Mouse (Mus musculus) cerebellum, adult 9-11 months (tissue): ENCODE data around the gene Ghitm.
"Not testable (repeated sequence)": the region's sequence is repeated elsewhere in the genome, so short reads cannot be mapped to it uniquely, and the experiment has no call there.

ENCODE experiments used
- DNase-seq: peaks from one replicate; pipeline ENCODE4 v3.0.0; 2022

Gene Ghitm

DNA sequence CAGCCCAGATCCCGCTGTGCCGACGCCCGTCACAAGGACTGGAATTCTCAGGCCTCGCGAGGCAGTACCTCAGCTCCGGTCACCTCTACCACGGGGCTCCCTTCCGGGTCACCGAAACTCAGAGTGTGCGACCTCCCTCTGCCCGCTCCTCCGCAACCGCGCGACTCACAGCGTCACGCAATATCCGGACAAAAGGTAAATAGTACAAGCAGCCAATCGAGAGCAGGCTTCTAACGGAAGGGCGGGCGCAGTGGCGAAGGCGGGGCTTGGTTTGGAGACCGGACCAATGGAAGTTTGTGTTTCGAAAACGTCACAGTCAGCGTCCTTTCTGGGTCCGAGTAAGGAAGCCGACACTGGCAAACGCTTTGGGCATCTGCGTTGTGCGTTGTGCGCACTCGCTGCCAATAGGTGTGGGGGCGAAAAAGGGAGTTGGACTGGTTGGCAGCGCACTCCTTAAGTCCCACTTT, at the start of gene Ghitm:
Ghitm (minus strand) TSS at position 146 of the 467 bp plus-strand sequence.
- DNase-seq = peak; percentile 98

- DNase-seq = no peak
Observed at GRCm38 (mm10) chr14:37184871-37185270, 49.8 kb upstream of the Ghitm start.

GRCm38 (mm10) chr14:37174484-37174883, 39.4 kb upstream of the Ghitm start:
- DNase-seq = no peak

- peak; percentile 5 for DNase-seq
Observed at GRCm38 (mm10) chr14:37165266-37165926, 30.3 kb upstream of the Ghitm start.

DNA sequence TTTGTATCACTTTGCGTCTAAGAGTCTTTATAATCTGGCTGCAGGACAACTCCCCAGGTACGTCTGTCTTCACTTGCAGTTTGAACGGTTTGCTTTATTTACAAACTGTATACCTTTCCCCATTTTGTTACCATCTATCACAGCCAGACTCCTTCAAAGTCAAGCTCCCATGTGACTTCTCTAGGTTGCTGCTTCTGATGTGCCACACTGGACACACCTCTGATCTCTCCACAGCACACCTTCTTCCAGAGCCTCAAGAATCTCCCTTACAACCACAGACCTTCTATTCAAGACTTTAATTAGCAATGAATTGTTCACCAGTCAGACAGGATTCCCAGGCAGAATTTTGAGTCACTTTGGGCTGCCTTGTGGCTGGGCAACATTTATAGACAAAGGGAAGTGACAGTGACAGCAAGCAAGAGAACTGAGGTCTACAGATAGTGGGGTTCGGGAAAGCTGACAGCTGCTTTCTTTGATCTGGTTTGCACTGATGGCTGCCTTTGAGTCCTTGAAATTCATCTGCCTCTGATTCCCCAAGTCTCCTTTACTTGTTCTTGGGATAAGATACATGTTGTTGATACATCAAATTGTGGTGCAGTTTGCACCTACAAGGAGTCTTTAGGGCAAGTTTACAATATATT, 29.4 kb upstream of the Ghitm start:
- DNase-seq = no peak

DNA sequence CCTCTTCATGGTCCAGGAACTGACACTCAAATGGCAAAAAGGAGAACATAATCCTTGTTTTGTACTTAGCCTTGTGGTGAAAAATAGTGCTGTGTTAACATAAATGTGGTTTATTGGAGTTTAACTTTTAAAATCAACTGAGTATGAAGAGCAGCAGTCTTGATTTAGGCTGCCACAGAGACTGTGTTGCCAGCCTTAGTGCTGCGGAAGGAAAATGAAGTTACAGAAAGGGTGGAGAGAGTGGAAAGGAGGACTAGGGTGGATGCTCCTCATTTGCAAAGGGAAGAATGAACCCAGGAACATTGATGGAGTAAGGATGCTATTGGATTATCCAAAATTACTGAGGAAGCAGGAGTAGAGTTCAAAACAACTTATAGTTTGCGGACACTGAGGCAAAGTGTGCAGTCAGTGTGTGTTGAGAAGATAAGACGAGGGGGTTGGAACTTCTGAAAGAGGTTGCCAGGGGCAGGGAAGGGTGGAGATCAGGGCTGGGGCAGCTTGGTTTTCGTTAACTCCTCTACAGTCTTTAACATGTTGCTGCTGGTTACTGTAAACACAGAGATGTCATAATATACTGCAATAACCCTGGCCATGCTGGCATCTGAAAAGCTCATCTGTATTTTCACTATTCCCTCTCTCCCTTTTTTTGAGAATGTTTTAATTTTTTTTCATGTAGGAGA, 28.3 kb upstream of the Ghitm start:
- DNase-seq = no peak

DNA sequence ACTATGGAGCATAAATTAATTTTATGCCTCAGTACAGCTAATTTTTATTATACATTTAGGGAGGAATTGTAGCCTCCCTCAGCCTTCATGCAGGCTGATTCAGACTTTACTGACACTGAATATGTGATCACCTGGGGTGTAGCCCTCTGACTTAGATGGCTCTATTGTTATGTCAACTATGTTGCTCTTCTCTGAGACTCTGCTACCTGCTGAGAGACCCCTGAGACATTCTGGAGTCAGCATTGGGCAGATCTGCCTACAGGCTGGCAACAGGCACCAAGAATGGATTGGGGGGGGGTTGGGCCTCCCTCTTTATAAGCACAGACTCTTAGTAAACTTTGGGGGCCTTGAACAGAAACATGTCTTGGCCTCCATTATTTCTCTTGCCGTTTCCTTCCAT, 19.3 kb upstream of the Ghitm start:
- no peak for DNase-seq

DNA sequence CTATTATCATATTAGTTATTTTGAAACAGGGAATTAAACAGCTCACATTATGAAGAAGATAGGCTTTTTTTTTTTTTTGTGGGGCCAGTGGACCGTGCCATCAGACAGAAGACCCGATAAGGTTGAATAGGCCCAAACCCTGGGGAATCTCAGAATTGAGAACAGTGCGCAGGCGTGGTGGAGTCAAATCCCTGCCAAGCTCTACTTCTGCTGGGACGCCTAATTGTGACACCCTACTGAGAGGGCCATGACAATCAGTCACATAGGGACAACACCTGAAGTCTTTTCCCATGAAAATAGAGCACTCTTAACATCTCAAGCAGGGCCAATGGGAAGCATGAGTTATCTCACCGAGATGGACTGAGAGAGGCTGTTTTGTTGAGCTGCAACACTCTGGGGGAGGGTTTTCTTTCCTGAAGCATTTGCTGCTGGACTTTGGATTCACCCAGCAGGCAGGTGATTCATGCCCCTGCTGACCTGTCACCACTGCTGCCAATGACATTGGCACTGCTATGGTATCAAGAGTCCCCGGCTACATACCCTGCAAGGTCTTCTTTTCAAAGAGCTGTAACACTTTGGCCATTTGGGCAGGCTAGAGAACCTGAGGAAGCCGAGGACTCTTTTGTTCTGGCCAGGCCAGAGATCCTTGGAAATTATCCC, 4.1 kb upstream of the Ghitm start:
- no peak for DNase-seq

GRCm38 (mm10) chr14:37137596-37137995, 2.5 kb upstream of the Ghitm start:
- not testable (repeated sequence) for DNase-seq

GRCm38 (mm10) chr14:37136110-37136509, 1.0 kb upstream of the Ghitm start:
- DNase-seq = peak; percentile 33

DNA sequence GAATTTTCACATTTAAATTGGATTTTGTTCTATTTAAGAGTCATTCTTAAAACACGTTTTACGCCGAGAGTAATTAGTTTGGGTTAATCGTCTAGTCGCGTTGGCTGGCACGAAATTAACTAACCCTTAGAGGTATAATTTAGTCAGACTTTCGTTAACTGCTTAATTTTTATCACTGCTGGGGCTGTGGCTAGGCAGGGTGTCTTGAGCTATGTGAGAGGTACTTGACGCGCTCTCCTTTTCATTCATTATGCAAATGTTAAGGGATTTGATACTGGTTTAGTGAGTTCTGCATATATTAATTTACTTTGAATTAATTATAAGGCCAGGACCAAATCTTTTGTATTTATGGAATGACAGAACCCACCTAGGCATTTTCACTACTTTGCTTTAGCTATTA, 599 bp upstream of the Ghitm start:
- no peak for DNase-seq

DNA sequence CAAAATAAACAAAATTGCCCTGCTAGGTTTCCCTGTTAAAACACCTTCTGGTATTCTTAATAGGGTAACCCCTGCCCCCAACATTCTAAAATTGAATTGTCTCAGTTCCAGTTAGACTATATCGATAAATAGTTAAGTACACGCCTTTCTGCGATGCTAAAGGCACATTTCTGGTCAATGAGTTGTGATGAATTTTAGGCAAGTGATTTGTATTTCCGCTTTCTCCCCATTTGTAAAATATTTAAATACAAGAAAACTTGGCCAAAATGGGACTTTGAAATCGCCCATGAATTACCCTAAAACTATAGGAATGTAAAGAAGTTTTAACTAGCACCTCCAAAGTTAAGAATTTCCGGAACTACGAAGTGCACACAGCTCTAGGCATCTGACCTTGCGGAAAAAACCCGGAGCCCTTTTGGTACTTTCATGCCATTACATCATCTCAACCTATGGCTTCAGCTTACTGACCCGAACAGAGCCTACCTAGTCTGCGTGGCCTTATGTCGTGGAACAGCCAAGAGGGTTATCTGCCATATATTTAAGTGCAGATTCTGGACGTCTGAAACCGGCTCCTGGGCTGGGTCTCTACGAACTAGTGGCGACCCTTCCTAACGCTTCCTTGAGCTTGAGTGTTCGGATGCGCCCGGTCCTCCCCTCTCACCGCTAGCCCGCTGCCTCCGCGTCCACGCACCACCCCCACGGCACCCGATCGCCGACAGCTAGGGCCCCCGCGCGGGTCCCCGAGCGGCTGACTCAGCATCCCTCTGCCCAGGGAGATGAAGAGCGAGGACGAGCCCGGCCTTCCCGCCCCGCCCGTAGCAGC, 557 bp downstream of the Ghitm start:
- no peak for DNase-seq

- DNase-seq = no peak
Observed at GRCm38 (mm10) chr14:37127652-37128051, 7.4 kb downstream of the Ghitm start.

- no peak for DNase-seq
Observed at GRCm38 (mm10) chr14:37119233-37119632, 15.8 kb downstream of the Ghitm start.

DNA sequence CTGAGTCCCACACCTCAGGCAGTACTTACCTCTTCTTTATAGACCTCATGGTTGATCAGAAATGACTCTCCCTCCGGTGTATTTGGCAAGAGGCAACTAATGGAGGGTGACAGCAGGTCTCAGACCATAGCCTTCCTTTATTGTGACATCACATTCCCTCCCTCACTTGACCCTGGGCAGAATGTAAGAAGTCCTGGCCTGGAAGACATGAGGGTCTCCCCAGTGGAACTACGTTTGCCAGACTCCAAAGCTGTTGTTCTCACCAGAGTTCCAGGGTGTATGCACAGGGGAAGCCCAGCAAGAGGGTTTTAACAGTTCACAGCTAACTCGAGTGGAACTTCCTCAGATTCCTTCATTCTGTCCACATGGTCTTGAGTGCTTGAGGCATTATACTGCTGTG, 21.1 kb downstream of the Ghitm start, which contains the start of gene 2610528A11Rik:
2610528A11Rik (minus strand) TSS at position 101 of the 400 bp plus-strand sequence.
- no peak for DNase-seq

- no peak for DNase-seq
Observed at GRCm38 (mm10) chr14:37112931-37113330, 22.1 kb downstream of the Ghitm start.

GRCm38 (mm10) chr14:37111371-37111770, 23.7 kb downstream of the Ghitm start:
- DNase-seq = no peak

GRCm38 (mm10) chr14:37110456-37110855, 24.6 kb downstream of the Ghitm start:
- DNase-seq = no peak

- DNase-seq = no peak
Observed at GRCm38 (mm10) chr14:37109975-37110374, 25.1 kb downstream of the Ghitm start.

DNA sequence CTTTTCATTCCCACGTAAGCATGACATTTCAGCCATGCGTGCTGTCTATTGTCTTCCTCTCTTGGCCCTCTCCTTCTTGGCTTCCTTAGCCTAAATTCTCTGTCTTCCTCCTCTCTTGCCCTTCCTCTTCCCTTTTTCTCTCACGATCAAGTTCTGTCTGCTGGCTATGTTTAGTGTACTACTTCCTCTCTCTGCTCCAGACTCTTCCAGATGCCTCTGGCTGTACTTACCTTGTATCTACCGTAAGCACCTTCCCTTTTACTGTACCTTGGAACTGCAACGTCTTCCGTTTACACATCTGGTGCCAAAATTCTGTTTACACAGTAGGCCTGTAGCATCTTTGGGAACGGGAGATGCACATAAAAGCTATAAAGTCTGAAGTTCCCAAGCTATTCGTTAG, 25.6 kb downstream of the Ghitm start:
- no peak for DNase-seq

DNA sequence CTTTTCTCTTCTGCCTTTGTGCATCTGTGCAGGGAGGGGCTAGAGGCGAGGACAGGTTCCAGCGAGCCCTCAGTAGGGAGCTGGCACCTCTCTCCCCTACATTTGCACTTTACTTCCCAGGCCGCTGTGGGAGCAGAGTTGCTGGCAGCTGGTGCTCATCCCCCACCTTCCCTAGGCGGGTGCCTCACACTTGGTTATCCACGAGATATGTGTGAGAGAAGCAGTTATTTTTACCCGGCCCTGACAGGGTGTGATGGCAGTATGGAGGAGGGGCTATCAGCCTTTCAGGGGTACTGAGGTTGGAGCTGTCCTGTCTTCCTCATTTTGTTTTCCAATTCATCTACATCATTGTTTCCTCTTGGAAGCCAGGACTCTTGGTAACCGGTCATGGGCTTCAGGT, 29.2 kb downstream of the Ghitm start:
- no peak for DNase-seq

DNA sequence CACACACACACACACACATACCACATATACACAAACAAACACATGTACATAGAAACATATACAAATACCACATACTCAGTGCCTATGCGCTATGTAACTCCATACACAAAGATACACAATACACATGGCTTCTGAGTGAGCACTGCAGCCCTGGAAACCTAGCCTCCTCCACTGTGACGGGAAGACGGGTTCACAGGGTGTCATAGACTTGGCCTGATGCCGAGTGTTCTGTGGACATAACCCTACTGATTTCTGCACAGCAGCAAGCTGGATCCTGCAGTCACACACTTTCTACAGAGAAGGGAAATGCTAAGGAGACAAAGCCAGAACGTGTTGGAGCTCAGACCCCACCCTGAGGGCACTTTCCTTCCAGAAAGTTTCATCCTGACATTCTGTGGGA, 30.3 kb downstream of the Ghitm start:
- DNase-seq = no peak

GRCm38 (mm10) chr14:37102484-37102883, 32.6 kb downstream of the Ghitm start:
- DNase-seq = no peak
